Mouse (Mus musculus): ENCODE measurements around the gene Armcx1. TPM values are rescaled to one million over a fixed set of nuclear protein-coding genes. Genes with fewer than 3 reads are reported as not detected.

Gene Armcx1
- 3.8 and 8.0 TPM in 2 replicates for polyA plus RNA-seq (2012; rRNA removed)

DNA sequence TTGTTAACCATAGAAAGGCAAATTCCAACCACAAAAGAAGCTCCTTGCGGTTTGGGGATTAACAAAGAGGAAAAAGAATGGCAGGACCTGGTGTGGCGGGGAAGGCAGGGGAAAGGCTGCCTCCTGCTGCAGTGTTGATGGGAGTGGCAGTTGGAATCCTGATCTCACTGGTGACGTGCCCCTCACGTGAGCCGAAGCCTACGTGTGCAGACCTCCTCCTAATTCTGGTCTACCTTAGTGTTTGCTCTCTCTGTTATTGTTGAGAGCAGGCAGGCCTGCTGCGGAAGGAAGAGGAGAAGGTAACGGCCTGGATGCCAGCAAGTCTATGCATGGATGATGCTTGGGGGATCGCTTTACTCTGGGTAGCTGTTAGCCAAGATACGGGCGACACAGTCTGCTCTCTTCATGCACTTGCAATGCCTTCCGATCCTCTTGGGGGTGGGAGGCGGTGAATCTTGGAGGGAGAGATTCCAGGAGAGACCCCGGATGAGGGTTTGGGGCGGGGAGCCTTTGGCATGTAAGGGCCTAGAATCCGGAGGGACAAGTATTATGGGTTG is at the start of gene Armcx1:
Gene Armcx1, plus strand, starts transcription at position 212 of the 557 bp plus-strand sequence.
- DNase-seq = peak; percentile 35
- TF ChIP-seq CTCF (IDR thresholded peaks at IDR 0.05; ENCODE audit: insufficient read depth, low read length) (no peak), POLR2A (IDR thresholded peaks at IDR 0.05; ENCODE audit: borderline replicate concordance, extremely low read depth, low read depth, low read length) (peak; percentile 68; the same call in 1 of the 2 replicates)
- Histone ChIP-seq H3K4me1 (ENCODE audit: control insufficient read depth, insufficient read depth, low read length) (no peaks in the 10 kb centered on the region), H3K4me3 (replicated peaks; ENCODE audit: extremely low read depth, low read depth, low read length) (peak within 1 kb of the TSS; percentile 96)
- 25% methylated on average over 16 of the region's 16 CpGs for WGBS

DNA sequence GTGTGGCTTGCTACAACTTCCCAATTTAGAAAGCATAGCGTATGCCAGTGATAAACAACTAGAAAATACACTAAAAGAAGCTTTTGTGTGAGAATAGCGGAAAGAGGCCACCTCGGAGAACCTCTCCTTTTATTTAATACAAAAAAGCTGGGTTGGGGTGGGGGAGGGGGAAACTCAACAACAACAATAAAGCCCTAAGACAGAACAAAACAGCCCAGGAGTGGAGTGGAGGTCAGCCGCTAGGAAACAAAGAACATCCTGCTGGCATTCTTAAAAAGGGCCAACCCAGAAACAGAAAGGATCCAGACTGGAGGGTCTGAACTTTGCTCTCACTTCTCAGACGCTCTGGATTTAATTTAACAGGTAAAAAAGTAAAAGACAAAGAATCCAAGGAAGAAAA is 42.7 kb upstream of the Armcx1 start:
- DNase-seq = no peak
- no peak for TF ChIP-seq CTCF (IDR thresholded peaks at IDR 0.05; ENCODE audit: insufficient read depth, low read length)
- no peak for TF ChIP-seq POLR2A (IDR thresholded peaks at IDR 0.05; ENCODE audit: borderline replicate concordance, extremely low read depth, low read depth, low read length)
- H3K4me3 ChIP-seq (replicated peaks; ENCODE audit: extremely low read depth, low read depth, low read length) = no peak overlapping the region
- 48% methylated on average over 5 of the region's 5 CpGs for WGBS
- no peaks in the 10 kb centered on the region for H3K4me1 ChIP-seq (ENCODE audit: control insufficient read depth, insufficient read depth, low read length)

DNA sequence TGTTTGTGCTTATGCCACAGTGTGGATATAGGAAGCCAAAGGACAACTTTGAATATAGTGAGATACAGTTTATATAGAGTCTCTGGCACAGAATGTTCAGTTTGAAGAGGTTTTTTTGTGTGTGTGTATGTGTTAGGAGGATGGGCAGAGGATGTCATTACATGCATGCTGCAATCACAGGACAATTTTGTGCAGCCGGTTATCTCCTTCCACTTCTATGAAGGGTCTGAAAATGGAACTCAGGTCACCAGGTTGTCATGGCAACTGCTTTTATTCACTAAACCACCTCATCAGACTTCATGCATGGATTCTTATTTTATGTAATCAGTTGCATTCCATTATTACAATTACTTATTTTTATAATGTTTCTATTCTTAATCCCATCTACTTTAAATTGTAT is 41.8 kb upstream of the Armcx1 start:
- Histone ChIP-seq H3K4me1 (ENCODE audit: control insufficient read depth, insufficient read depth, low read length) (no peaks in the 10 kb centered on the region), H3K4me3 (replicated peaks; ENCODE audit: extremely low read depth, low read depth, low read length) (no peak overlapping the region)
- TF ChIP-seq POLR2A (IDR thresholded peaks at IDR 0.05; ENCODE audit: borderline replicate concordance, extremely low read depth, low read depth, low read length) (no peak), CTCF (IDR thresholded peaks at IDR 0.05; ENCODE audit: insufficient read depth, low read length) (no peak)
- WGBS = 78% methylated on average over 1 of the region's 1 CpGs
- DNase-seq = no peak

DNA sequence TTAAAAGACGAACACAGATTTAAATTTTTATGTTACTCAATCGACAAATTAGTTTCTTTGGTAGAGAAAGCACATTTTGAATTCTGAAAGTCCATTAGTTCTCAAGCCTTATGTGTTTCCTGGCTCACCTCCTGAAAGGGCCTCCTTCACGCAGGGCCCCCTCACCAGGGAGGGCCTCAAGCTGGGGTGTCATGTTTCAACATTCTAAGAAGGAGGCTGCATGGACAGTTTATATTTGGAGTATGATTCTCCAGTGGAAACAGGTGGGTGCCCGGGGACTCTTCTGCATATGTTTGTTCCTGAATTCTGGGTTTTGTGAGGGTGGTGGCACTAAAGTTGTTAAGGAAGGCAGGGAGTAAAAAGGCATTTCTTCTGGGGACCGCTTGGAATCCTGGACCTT is 32.8 kb upstream of the Armcx1 start:
- WGBS = 50% methylated on average over 5 of the region's 5 CpGs
- DNase-seq = no peak
- TF ChIP-seq POLR2A (IDR thresholded peaks at IDR 0.05; ENCODE audit: borderline replicate concordance, extremely low read depth, low read depth, low read length) (no peak), CTCF (IDR thresholded peaks at IDR 0.05; ENCODE audit: insufficient read depth, low read length) (no peak)
- H3K4me1 ChIP-seq (ENCODE audit: control insufficient read depth, insufficient read depth, low read length) = no peaks in the 10 kb centered on the region
- no peak overlapping the region for H3K4me3 ChIP-seq (replicated peaks; ENCODE audit: extremely low read depth, low read depth, low read length)

DNA sequence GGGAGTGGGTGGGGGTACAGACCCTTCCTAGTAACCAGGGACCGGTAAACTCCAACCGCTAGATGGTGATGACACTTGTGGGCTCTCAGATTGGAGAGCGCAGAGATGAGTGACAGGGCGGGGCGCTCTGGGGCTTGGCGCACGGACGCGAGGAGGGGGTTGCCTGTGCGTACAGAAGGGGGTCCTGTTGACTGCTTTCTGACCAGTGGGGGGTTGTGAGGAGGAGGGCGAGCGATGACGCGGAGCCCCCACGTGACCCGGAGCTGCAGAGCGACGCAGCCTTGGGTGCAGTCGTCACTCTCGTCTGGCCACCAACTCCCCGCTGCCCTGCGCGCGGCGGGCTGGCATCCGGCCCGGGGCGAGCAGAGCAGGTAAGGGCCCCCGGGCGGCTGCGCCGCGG is 31.5 kb upstream of the Armcx1 start, which contains the start of gene Armcx4:
Gene Armcx4, plus strand, starts transcription at position 253 of the 400 bp plus-strand sequence.
- no peaks in the 10 kb centered on the region for H3K4me1 ChIP-seq (ENCODE audit: control insufficient read depth, insufficient read depth, low read length)
- 25% methylated on average over 33 of the region's 33 CpGs for WGBS
- H3K4me3 ChIP-seq (replicated peaks; ENCODE audit: extremely low read depth, low read depth, low read length) = peak within 1 kb of the TSS; percentile 85
- peak; percentile 22 for DNase-seq
- TF ChIP-seq POLR2A (IDR thresholded peaks at IDR 0.05; ENCODE audit: borderline replicate concordance, extremely low read depth, low read depth, low read length) (peak; percentile 61; the same call in 1 of the 2 replicates), CTCF (IDR thresholded peaks at IDR 0.05; ENCODE audit: insufficient read depth, low read length) (no peak)

DNA sequence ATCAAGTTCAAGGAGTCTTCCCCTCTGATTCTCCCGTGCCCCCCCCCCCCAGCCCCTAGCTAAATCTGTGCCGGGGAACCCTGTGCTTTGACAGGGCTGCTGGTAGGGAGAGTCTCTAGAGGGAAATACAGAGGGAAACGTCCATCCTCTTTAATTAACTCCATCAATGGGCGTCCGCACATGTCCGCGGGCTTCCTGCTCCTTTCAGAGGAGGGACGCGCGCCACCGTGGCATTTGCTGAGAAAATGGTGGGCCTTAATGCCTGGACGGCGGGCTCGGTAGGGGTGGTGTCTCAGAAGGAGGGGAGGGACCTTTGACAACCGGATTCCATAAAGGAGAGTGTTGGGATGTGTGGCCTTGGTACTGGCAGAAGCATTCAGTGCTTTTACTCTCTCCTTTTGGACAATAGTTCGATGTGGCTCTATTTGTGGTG is 31.0 kb upstream of the Armcx1 start:
- Histone ChIP-seq H3K4me1 (ENCODE audit: control insufficient read depth, insufficient read depth, low read length) (no peaks in the 10 kb centered on the region), H3K4me3 (replicated peaks; ENCODE audit: extremely low read depth, low read depth, low read length) (peak overlapping the region; percentile 85)
- TF ChIP-seq CTCF (IDR thresholded peaks at IDR 0.05; ENCODE audit: insufficient read depth, low read length) (no peak), POLR2A (IDR thresholded peaks at IDR 0.05; ENCODE audit: borderline replicate concordance, extremely low read depth, low read depth, low read length) (0 out of 2 replicates have a peak, but pooled peaks have one; percentile 8)
- peak; percentile 6 for DNase-seq
- WGBS = 29% methylated on average over 16 of the region's 16 CpGs

DNA sequence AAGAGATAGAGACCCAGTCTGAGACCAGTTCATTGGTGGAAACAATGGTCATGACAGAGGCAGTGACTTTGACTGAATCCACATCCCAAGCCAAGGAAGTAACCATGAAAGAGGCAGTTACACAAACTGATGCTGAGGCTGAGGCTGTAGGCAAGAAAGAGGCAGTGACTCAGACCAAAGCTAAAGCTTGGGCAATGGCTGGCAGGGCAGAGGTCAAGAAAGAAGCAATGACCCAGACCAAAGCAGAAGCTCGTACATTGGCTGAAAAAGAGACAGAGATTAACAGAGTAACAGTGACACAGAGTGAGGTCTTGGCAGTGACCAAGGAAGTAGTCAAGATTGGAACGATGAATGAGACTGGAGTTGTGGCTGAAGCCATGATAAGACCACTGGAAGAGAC is 28.1 kb upstream of the Armcx1 start:
- DNase-seq = no peak
- Histone ChIP-seq H3K4me3 (replicated peaks; ENCODE audit: extremely low read depth, low read depth, low read length) (no peak overlapping the region), H3K4me1 (ENCODE audit: control insufficient read depth, insufficient read depth, low read length) (no peaks in the 10 kb centered on the region)
- no peak for TF ChIP-seq CTCF (IDR thresholded peaks at IDR 0.05; ENCODE audit: insufficient read depth, low read length)
- no peak for TF ChIP-seq POLR2A (IDR thresholded peaks at IDR 0.05; ENCODE audit: borderline replicate concordance, extremely low read depth, low read depth, low read length)
- WGBS = 75% methylated on average over 2 of the region's 2 CpGs

DNA sequence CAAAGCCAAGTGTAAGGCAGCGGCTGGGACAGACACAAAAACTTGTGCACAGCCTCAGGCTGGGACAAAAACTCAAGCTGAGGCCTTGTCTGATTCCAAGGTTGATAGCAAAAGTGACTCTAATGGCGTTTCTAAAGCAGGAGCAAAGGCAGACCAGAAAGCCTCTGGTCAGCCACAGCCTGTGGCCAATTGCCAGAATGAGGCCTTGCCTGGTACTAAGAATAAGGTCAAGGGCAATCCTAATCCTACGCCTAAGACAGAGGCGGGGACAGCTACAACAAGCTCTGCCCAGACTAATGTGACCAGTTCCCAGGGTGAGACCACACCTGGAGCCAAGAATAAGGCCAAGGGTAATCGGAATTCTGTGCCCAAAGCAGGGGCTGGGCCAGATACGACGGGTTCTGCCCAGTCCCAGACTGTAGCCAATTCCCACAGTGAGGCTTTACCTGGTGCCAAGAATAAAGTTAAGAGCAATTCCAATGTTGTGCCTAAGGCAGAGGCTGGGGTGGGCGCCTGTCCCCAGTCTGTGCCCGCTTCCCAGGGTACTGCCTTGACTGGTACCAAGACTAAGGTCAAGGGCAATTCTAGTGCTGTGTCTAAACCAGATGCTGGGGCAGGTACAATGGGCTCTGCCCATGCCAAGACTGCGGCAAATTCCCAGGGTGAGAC is 26.8 kb upstream of the Armcx1 start:
- WGBS = 84% methylated on average over 10 of the region's 10 CpGs
- no peak for DNase-seq
- TF ChIP-seq CTCF (IDR thresholded peaks at IDR 0.05; ENCODE audit: insufficient read depth, low read length) (no peak), POLR2A (IDR thresholded peaks at IDR 0.05; ENCODE audit: borderline replicate concordance, extremely low read depth, low read depth, low read length) (no peak)
- H3K4me1 ChIP-seq (ENCODE audit: control insufficient read depth, insufficient read depth, low read length) = no peaks in the 10 kb centered on the region
- H3K4me3 ChIP-seq (replicated peaks; ENCODE audit: extremely low read depth, low read depth, low read length) = no peak overlapping the region

DNA sequence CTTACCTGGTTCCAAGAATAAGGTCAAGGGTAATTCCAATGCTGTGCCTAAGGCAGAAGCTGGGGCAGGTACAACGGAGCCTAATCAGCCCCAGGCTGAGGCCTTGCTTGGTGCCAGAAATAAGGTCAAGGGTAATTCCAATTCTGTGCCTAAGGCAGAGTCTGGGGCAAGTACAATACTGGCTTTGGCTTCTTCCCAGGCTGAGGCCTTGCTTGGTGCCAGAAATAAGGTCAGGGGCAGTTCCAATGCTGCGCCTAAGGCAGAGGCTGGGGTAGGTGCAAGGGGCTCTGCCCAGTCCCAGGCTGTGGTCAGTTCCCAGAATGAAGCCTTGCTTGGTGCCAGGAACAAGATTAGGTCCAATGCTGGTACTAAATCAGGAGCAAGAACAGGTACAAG is 26.2 kb upstream of the Armcx1 start:
- 83% methylated on average over 2 of the region's 2 CpGs for WGBS
- no peaks in the 10 kb centered on the region for H3K4me1 ChIP-seq (ENCODE audit: control insufficient read depth, insufficient read depth, low read length)
- TF ChIP-seq CTCF (IDR thresholded peaks at IDR 0.05; ENCODE audit: insufficient read depth, low read length) (no peak), POLR2A (IDR thresholded peaks at IDR 0.05; ENCODE audit: borderline replicate concordance, extremely low read depth, low read depth, low read length) (no peak)
- no peak for DNase-seq
- no peak overlapping the region for H3K4me3 ChIP-seq (replicated peaks; ENCODE audit: extremely low read depth, low read depth, low read length)

DNA sequence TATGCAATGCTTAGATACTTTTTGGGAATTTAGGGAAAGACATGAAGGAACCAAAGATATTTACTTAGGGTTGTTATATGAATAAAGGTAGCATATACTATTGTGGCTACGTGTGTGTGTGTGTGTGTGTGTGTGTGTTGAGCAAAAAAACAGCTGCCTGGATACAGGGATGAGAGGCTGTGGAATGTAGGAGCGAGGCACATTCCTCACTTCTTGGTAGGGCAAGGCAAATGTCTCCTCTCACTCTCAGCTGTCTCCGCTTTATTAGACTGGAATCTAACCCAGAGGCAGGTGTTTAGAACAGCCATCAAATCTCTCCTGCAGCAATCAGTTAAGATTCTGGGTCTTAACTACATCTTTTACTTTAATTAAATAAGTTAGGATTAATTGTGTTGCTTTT is 900 bp upstream of the Armcx1 start:
- H3K4me1 ChIP-seq (ENCODE audit: control insufficient read depth, insufficient read depth, low read length) = no peaks in the 10 kb centered on the region
- DNase-seq = no peak
- 67% methylated on average over 3 of the region's 3 CpGs for WGBS

More for the DNA sequence above, 900 bp upstream of the Armcx1 start:
- H3K4me3 ChIP-seq (replicated peaks; ENCODE audit: extremely low read depth, low read depth, low read length) = no peak overlapping the region
- TF ChIP-seq CTCF (IDR thresholded peaks at IDR 0.05; ENCODE audit: insufficient read depth, low read length) (no peak), POLR2A (IDR thresholded peaks at IDR 0.05; ENCODE audit: borderline replicate concordance, extremely low read depth, low read depth, low read length) (no peak)
